Mouse (Mus musculus) testis, adult 2 months (tissue): ENCODE data around the gene Gimap5. TPM values are rescaled to one million over a fixed set of nuclear protein-coding genes. Genes with fewer than 3 reads are reported as not detected.
A peak's percentile ranks its signal among the peaks of the same experiment; 100 is the strongest.

ENCODE experiments used
- H3K27ac ChIP-seq: fragments of 200-500 bp; 2 replicates; pipeline ENCODE4 v1.5.1; 2012; ENCODE audit warnings: low read depth, low read length; ENCODE audit not compliant: control insufficient read depth, insufficient read depth
- H3K27me3 ChIP-seq: fragments of 200-500 bp; 2 replicates; pipeline ENCODE4 v1.6.1; 2012; ENCODE audit warnings: mild to moderate bottlenecking, low read length, moderate library complexity; ENCODE audit not compliant: control insufficient read depth, insufficient read depth
- H3K36me3 ChIP-seq: fragments of 200-500 bp; 2 replicates; pipeline ENCODE4 v1.6.1; 2012; ENCODE audit warnings: mild to moderate bottlenecking, low read length; ENCODE audit not compliant: control insufficient read depth, insufficient read depth
- H3K4me1 ChIP-seq: fragments of 200-500 bp; 2 replicates; pipeline ENCODE4 v1.6.1; 2012; ENCODE audit warnings: low read length; ENCODE audit not compliant: control insufficient read depth, insufficient read depth
- H3K4me3 ChIP-seq: fragments of 200-500 bp; 2 replicates; pipeline ENCODE4 v1.5.1; 2012; ENCODE audit warnings: low read depth, mild to moderate bottlenecking, low read length, moderate library complexity, mixed read lengths; ENCODE audit not compliant: control insufficient read depth
- CTCF ChIP-seq: fragments of 200-500 bp; IDR thresholded peaks from 2 replicates; pipeline ENCODE4 v1.5.1; 2012; ENCODE audit warnings: low read depth, mild to moderate bottlenecking, inconsistent platforms, low read length, moderate library complexity; ENCODE audit not compliant: control insufficient read depth, insufficient read depth, insufficient replicate concordance
- POLR2A ChIP-seq: fragments of 200-500 bp; IDR thresholded peaks from 2 replicates; pipeline ENCODE4 v1.6.1; 2012; ENCODE audit warnings: low read depth, mild to moderate bottlenecking, inconsistent platforms, low read length, moderate library complexity; ENCODE audit not compliant: control insufficient read depth
- polyA plus RNA-seq: library from polyadenylated mRNA; depleted of rRNA; stranded (reverse); fragments of >200 nt; gene quantifications from 2 replicates; pipeline ENCODE4 v1.2.3, GENCODE M21; 2012

Gene Gimap5
- polyA plus RNA-seq, 1 experiment: 0.30 TPM

- TF ChIP-seq CTCF (no peak), POLR2A (no peak)
- Histone ChIP-seq H3K27me3 (no peaks in the 10 kb centered on the region), H3K27ac (no peak overlapping the region), H3K36me3 (no peaks in the 10 kb centered on the region), H3K4me1 (no peaks in the 10 kb centered on the region), H3K4me3 (no peak overlapping the region; the same call in 1 of the 2 replicates)
Measured at GRCm38 (mm10) chr6:48763567-48764270, 17.7 kb downstream of the Gimap5 start.

- Histone ChIP-seq H3K4me3 (no peak overlapping the region), H3K27ac (no peak overlapping the region), H3K36me3 (no peaks in the 10 kb centered on the region), H3K27me3 (no peaks in the 10 kb centered on the region), H3K4me1 (no peaks in the 10 kb centered on the region)
- no peak for TF ChIP-seq CTCF
- no peak for TF ChIP-seq POLR2A
Measured at GRCm38 (mm10) chr6:48764496-48764895, 18.5 kb downstream of the Gimap5 start.

- TF ChIP-seq CTCF (no peak), POLR2A (no peak)
- Histone ChIP-seq H3K27ac (no peak overlapping the region), H3K4me1 (no peaks in the 10 kb centered on the region)
Measured at GRCm38 (mm10) chr6:48768178-48768869, 22.3 kb downstream of the Gimap5 start.

GRCm38 (mm10) chr6:48768933-48769332 lies 22.9 kb downstream of the Gimap5 start:
- H3K4me1 ChIP-seq: no peaks in the 10 kb centered on the region
- H3K27ac ChIP-seq: no peak overlapping the region
- H3K27me3 ChIP-seq: no peaks in the 10 kb centered on the region

More at GRCm38 (mm10) chr6:48768178-48768869, 22.3 kb downstream of the Gimap5 start:
- H3K36me3 ChIP-seq: no peaks in the 10 kb centered on the region
- no peaks in the 10 kb centered on the region for H3K27me3 ChIP-seq
- no peak overlapping the region for H3K4me3 ChIP-seq

GRCm38 (mm10) chr6:48770696-48771095 lies 24.7 kb downstream of the Gimap5 start, which contains the start of gene Gimap3:
Gene Gimap3, minus strand, starts transcription at chr6:48770851.
- H3K4me3 ChIP-seq: no peak within 1 kb of the TSS
- H3K4me1 ChIP-seq: no peaks in the 10 kb centered on the region
- no peaks in the 10 kb centered on the region for H3K36me3 ChIP-seq
- TF ChIP-seq CTCF (no peak), POLR2A (no peak)
- no peaks in the 10 kb centered on the region for H3K27me3 ChIP-seq
- H3K27ac ChIP-seq: no peak within 1 kb of the TSS

More at GRCm38 (mm10) chr6:48768933-48769332, 22.9 kb downstream of the Gimap5 start:
- TF ChIP-seq POLR2A (no peak), CTCF (no peak)
- no peaks in the 10 kb centered on the region for H3K36me3 ChIP-seq
- H3K4me3 ChIP-seq: no peak overlapping the region

GRCm38 (mm10) chr6:48772030-48772429 lies 26.0 kb downstream of the Gimap5 start:
- no peak overlapping the region for H3K27ac ChIP-seq
- no peaks in the 10 kb centered on the region for H3K4me1 ChIP-seq
- peak; percentile 83; the same call in 1 of the 2 replicates for TF ChIP-seq CTCF
- TF ChIP-seq POLR2A: no peak
- no peaks in the 10 kb centered on the region for H3K27me3 ChIP-seq
- H3K36me3 ChIP-seq: no peaks in the 10 kb centered on the region
- H3K4me3 ChIP-seq: no peak overlapping the region

GRCm38 (mm10) chr6:48784406-48784805 lies 38.4 kb downstream of the Gimap5 start:
- Histone ChIP-seq H3K4me1 (no peaks in the 10 kb centered on the region), H3K36me3 (no peaks in the 10 kb centered on the region), H3K27ac (no peak overlapping the region), H3K4me3 (no peak overlapping the region), H3K27me3 (no peaks in the 10 kb centered on the region)
- no peak for TF ChIP-seq POLR2A
- TF ChIP-seq CTCF: no peak
